Mouse (Mus musculus) urinary bladder, postnatal 14 days (tissue): Measurements from ENCODE around the gene Sulf2.
A peak's percentile ranks its signal among the peaks of the same experiment; 100 is the strongest.

Source experiments
- DNase-seq: peaks from one replicate; pipeline ENCODE4 v3.0.0; 2021; ENCODE audit warnings: low spot score

Sulf2 gene

GRCm38 (mm10) chr2:166054002-166054539, 101.4 kb downstream of the Sulf2 start:
- DNase-seq = no peak

GRCm38 (mm10) chr2:166051966-166052365, 103.5 kb downstream of the Sulf2 start:
- DNase-seq = no peak

- no peak for DNase-seq
These were observed 104.0 kb downstream of the Sulf2 start for GRCm38 (mm10) chr2:166051421-166051820.

- no peak for DNase-seq
These were observed 106.6 kb downstream of the Sulf2 start for GRCm38 (mm10) chr2:166048852-166049251.

- no peak for DNase-seq
These were observed 107.5 kb downstream of the Sulf2 start for GRCm38 (mm10) chr2:166047931-166048330.

- DNase-seq = peak; percentile 32
These were observed 109.6 kb downstream of the Sulf2 start for GRCm38 (mm10) chr2:166045549-166046501.

GRCm38 (mm10) chr2:166045006-166045405, 110.5 kb downstream of the Sulf2 start:
- no peak for DNase-seq

GRCm38 (mm10) chr2:166042542-166042941, 112.9 kb downstream of the Sulf2 start:
- no peak for DNase-seq

GRCm38 (mm10) chr2:166039681-166040080, 115.8 kb downstream of the Sulf2 start:
- no peak for DNase-seq

- DNase-seq = peak; percentile 77
These were observed 119.7 kb downstream of the Sulf2 start for GRCm38 (mm10) chr2:166035725-166036124.

GRCm38 (mm10) chr2:166034967-166035490, 120.4 kb downstream of the Sulf2 start:
- no peak for DNase-seq

GRCm38 (mm10) chr2:166032628-166033027, 122.8 kb downstream of the Sulf2 start:
- no peak for DNase-seq

GRCm38 (mm10) chr2:166031120-166031929, 124.1 kb downstream of the Sulf2 start:
- peak; percentile 62 for DNase-seq

- no peak for DNase-seq
These were observed 125.0 kb downstream of the Sulf2 start for GRCm38 (mm10) chr2:166030256-166030995.

GRCm38 (mm10) chr2:166029232-166029631, 126.2 kb downstream of the Sulf2 start:
- DNase-seq = no peak

- DNase-seq = no peak
These were observed 127.6 kb downstream of the Sulf2 start for GRCm38 (mm10) chr2:166027834-166028233.

GRCm38 (mm10) chr2:166025943-166026342, 129.5 kb downstream of the Sulf2 start:
- no peak for DNase-seq

GRCm38 (mm10) chr2:166024621-166025020, 130.8 kb downstream of the Sulf2 start:
- DNase-seq = no peak

GRCm38 (mm10) chr2:166024079-166024478, 131.4 kb downstream of the Sulf2 start:
- DNase-seq = no peak
